Mouse (Mus musculus) liver, postnatal 0 days (tissue): ENCODE data around the gene Rps27l. TPM values are rescaled to one million over a fixed set of nuclear protein-coding genes. Genes with fewer than 3 reads are reported as not detected.

Experiments used
- ATAC-seq: fragments of 200-750 bp; cut with Nextera tagmentation; 2 replicates; pipeline ENCODE4 v1.8.0; 2017; ENCODE audit warnings: mild to moderate bottlenecking, moderate library complexity
- DNase-seq: peaks from one replicate; pipeline ENCODE4 v3.0.0-alpha.2; 2016
- H3K27ac ChIP-seq: fragments of 300-500 bp; sonication (generic); 2 replicates; pipeline ENCODE4 v1.5.1; 2014; ENCODE audit warnings: antibody characterized with exemption, moderate library complexity, mild to moderate bottlenecking, low read depth
- H3K27me3 ChIP-seq: fragments of 300-500 bp; sonication (generic); 2 replicates; pipeline ENCODE4 v1.6.1; 2014; ENCODE audit warnings: low read length, control low read depth, mixed read lengths; ENCODE audit not compliant: insufficient read depth
- H3K36me3 ChIP-seq: fragments of 300-500 bp; sonication (generic); replicated peaks from 2 replicates; pipeline ENCODE4 v1.6.1; 2014; ENCODE audit warnings: mild to moderate bottlenecking, control low read depth, low read length, moderate library complexity, mixed read lengths; ENCODE audit not compliant: insufficient read depth
- H3K4me1 ChIP-seq: fragments of 300-500 bp; sonication (generic); 2 replicates; pipeline ENCODE4 v1.6.1; 2014; ENCODE audit warnings: antibody characterized with exemption, mild to moderate bottlenecking, control low read depth; ENCODE audit not compliant: insufficient read depth
- H3K4me2 ChIP-seq: fragments of 300-500 bp; sonication (generic); 2 replicates; pipeline ENCODE4 v1.6.1; 2014; ENCODE audit warnings: low read depth, mild to moderate bottlenecking, low read length, moderate library complexity, mixed read lengths
- H3K4me3 ChIP-seq: fragments of 300-500 bp; sonication (generic); 2 replicates; pipeline ENCODE4 v1.5.1; 2014; ENCODE audit warnings: low read depth, low read length
- H3K9ac ChIP-seq: fragments of 300-500 bp; sonication (generic); replicated peaks from 2 replicates; pipeline ENCODE4 v1.6.1; 2014; ENCODE audit warnings: mild to moderate bottlenecking, moderate library complexity
- H3K9me3 ChIP-seq: fragments of 300-500 bp; sonication (generic); 2 replicates; pipeline ENCODE4 v1.6.1; 2016; ENCODE audit warnings: mild to moderate bottlenecking, control low read depth, low read length, mixed read lengths
- CTCF ChIP-seq: sonication (generic); IDR thresholded peaks from 2 replicates; pipeline ENCODE4 v1.5.1; 2016; ENCODE audit warnings: antibody characterized with exemption, low read depth
- EP300 ChIP-seq: IDR thresholded peaks from 2 replicates; pipeline ENCODE4 v1.6.1; 2016; ENCODE audit warnings: antibody characterized with exemption, low read depth, mild to moderate bottlenecking
- WGBS: fragments of 180-500 bp; shearing (Covaris S2); extraction: QIAGEN DNeasy Blood & Tissue Kit; methylation state at CpG from one replicate; pipeline ENCODE4 v1.1.7; 2014; ENCODE audit not compliant: insufficient replicate concordance; 5-methylcytosine and 5-hydroxymethylcytosine counted together
- polyA plus RNA-seq: library from polyadenylated mRNA; unstranded; fragments of >200 nt; fragmentation: Nextera tagmentation; extraction: Ambion mirVana; gene quantifications from 2 replicates; pipeline ENCODE4 v1.2.1, GENCODE M21; 2015

Gene Rps27l
- polyA plus RNA-seq, 1 experiment from 2014 or later: 587 TPM

GRCm38 (mm10) chr9:66914540-66914939, 31.3 kb upstream of the Rps27l start:
- 69% methylated on average over 3 of the region's 3 CpGs for WGBS
- Histone ChIP-seq H3K27ac (peak overlapping the region; percentile 96), H3K4me2 (peak overlapping the region; percentile 97), H3K9me3 (no peaks in the 10 kb centered on the region), H3K4me1 (peaks cover 70% of the 10 kb centered on the region), H3K27me3 (no peaks in the 10 kb centered on the region), H3K36me3 (0 out of 2 replicates have a peak, but pooled peaks cover 5% of the 10 kb centered on the region), H3K4me3 (no peak overlapping the region), H3K9ac (no peak overlapping the region)
- DNase-seq: no peak
- TF ChIP-seq CTCF (no peak), EP300 (peak; percentile 79)
- ATAC-seq: no peak

DNA sequence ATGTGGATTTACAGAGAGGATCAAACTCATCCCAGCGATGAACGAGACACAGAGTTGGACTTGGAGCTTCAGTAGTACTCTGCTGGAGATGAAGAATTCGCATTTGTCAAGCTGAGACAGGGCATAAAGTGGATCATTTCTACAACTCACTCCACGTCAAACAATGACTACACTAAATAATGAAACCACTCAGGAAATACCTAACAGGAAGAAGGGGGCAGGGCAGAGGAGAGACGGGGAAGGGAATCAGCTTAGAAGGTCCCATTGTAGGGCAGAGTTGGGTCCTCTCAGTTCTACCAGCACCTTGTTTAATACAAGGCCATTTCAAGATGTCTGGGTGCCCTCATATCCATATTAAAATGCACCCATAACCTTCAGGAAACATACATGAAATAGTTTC, 30.5 kb upstream of the Rps27l start:
- H3K9ac ChIP-seq: 0 out of 2 replicates have a peak overlapping the region, but pooled peaks have one; percentile 3
- WGBS: 30% methylated on average over 5 of the region's 5 CpGs
- no peaks in the 10 kb centered on the region for H3K27me3 ChIP-seq
- no peaks in the 10 kb centered on the region for H3K9me3 ChIP-seq
- H3K4me1 ChIP-seq: peaks cover 66% of the 10 kb centered on the region
- no peak; the same call in 1 of the 2 replicates for TF ChIP-seq EP300
- TF ChIP-seq CTCF: no peak
- H3K4me2 ChIP-seq: peak overlapping the region; percentile 97
- ATAC-seq (no peak), DNase-seq (no peak)
- H3K4me3 ChIP-seq: 0 out of 2 replicates have a peak overlapping the region, but pooled peaks have one; percentile 97
- 0 out of 2 replicates have a peak, but pooled peaks cover 4% of the 10 kb centered on the region for H3K36me3 ChIP-seq
- peak overlapping the region; percentile 96 for H3K27ac ChIP-seq

- peaks cover 59% of the 10 kb centered on the region for H3K4me1 ChIP-seq
- H3K27ac ChIP-seq: peak overlapping the region; percentile 96
Observed at GRCm38 (mm10) chr9:66915869-66916785, 29.8 kb upstream of the Rps27l start.

DNA sequence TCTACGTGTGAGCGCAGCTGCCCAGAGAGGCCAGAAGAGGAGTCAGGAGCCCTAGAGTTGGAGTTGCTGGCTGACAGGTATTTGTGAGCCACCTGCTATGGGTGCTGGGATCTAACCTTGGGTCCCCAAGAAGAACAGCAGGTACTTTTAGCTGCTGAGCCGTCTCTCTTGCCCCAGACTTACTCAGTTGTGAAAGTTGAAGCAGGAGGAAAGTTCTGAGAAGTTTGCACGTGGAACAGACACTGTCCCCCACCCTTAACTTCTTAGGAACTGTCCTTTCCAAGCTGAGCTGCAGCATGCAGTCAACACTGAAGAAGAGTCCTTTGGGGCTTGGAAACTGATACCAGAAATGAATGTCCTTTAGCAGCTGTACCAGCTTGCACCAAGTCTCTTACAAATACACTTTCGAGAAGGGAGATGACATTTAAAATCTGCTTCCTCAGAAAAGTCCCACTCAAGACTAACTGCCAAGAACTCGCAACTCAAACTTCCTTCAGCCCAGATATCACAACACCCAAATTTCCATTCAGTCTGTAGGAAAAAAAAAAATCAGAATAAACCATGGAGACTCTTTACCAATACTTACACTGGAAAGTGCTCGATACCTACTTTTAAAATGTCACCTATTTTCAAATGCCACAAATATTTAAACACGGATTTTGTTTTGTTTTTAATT, 28.5 kb upstream of the Rps27l start:
- Histone ChIP-seq H3K27ac (peak overlapping the region; percentile 96), H3K27me3 (no peaks in the 10 kb centered on the region), H3K9me3 (no peaks in the 10 kb centered on the region), H3K4me3 (peak overlapping the region; percentile 97), H3K4me1 (peaks cover 50% of the 10 kb centered on the region), H3K9ac (peak overlapping the region; percentile 16; the same call in 1 of the 2 replicates), H3K36me3 (0 out of 2 replicates have a peak, but pooled peaks cover 4% of the 10 kb centered on the region), H3K4me2 (peak overlapping the region; percentile 97)
- ATAC-seq: no peak
- WGBS: 56% methylated on average over 8 of the region's 8 CpGs
- TF ChIP-seq CTCF: no peak
- no peak for TF ChIP-seq EP300
- no peak for DNase-seq

More at GRCm38 (mm10) chr9:66915869-66916785, 29.8 kb upstream of the Rps27l start:
- Histone ChIP-seq H3K27me3 (no peaks in the 10 kb centered on the region), H3K9ac (peak overlapping the region; percentile 33), H3K36me3 (0 out of 2 replicates have a peak, but pooled peaks cover 4% of the 10 kb centered on the region), H3K4me2 (peak overlapping the region; percentile 97), H3K4me3 (peak overlapping the region; percentile 97), H3K9me3 (no peaks in the 10 kb centered on the region)
- TF ChIP-seq EP300 (peak; percentile 91), CTCF (no peak)
- DNase-seq: peak; percentile 40
- WGBS: 31% methylated on average over 9 of the region's 9 CpGs
- ATAC-seq: peak; percentile 50

- H3K36me3 ChIP-seq: 0 out of 2 replicates have a peak, but pooled peaks cover 1% of the 10 kb centered on the region
- H3K27ac ChIP-seq: peak overlapping the region; percentile 96; the same call in 1 of the 2 replicates
- no peaks in the 10 kb centered on the region for H3K27me3 ChIP-seq
- ATAC-seq (no peak), DNase-seq (no peak)
- 69% methylated on average over 1 of the region's 1 CpGs for WGBS
- no peaks in the 10 kb centered on the region for H3K9me3 ChIP-seq
- H3K4me2 ChIP-seq: peak overlapping the region; percentile 97
- H3K9ac ChIP-seq: peak overlapping the region; percentile 16; the same call in 1 of the 2 replicates
- TF ChIP-seq EP300 (no peak), CTCF (no peak)
- H3K4me1 ChIP-seq: peaks cover 48% of the 10 kb centered on the region
- peak overlapping the region; percentile 97 for H3K4me3 ChIP-seq
Observed at GRCm38 (mm10) chr9:66917892-66918255, 28.0 kb upstream of the Rps27l start.
